Mouse (Mus musculus) intestine, embryonic 15.5 days (tissue): ENCODE results near the gene Hk1. TPM values are rescaled to one million over a fixed set of nuclear protein-coding genes. Genes with fewer than 3 reads are reported as not detected.

ENCODE experiments used
- ATAC-seq: fragments of 200-750 bp; cut with Nextera tagmentation; 2 replicates; pipeline ENCODE4 v1.8.0; 2017; ENCODE audit warnings: moderate TSS enrichment, moderate library complexity
- H3K27ac ChIP-seq: fragments of 300-500 bp; sonication (generic); 2 replicates; pipeline ENCODE4 v1.5.1; 2015; ENCODE audit warnings: mild to moderate bottlenecking, inconsistent platforms
- H3K27me3 ChIP-seq: fragments of 300-500 bp; sonication (generic); replicated peaks from 2 replicates; pipeline ENCODE4 v1.6.1; 2015; ENCODE audit warnings: inconsistent platforms
- H3K36me3 ChIP-seq: fragments of 300-500 bp; sonication (generic); 2 replicates; pipeline ENCODE4 v1.6.1; 2015; ENCODE audit warnings: inconsistent platforms
- H3K4me1 ChIP-seq: fragments of 300-500 bp; sonication (generic); replicated peaks from 2 replicates; pipeline ENCODE4 v1.6.1; 2015; ENCODE audit warnings: inconsistent platforms
- H3K4me2 ChIP-seq: fragments of 300-500 bp; sonication (generic); replicated peaks from 2 replicates; pipeline ENCODE4 v1.6.1; 2015; ENCODE audit warnings: mild to moderate bottlenecking, inconsistent platforms
- H3K4me3 ChIP-seq: fragments of 300-500 bp; sonication (generic); replicated peaks from 2 replicates; pipeline ENCODE4 v1.5.1; 2015; ENCODE audit warnings: inconsistent platforms
- H3K9ac ChIP-seq: fragments of 300-500 bp; sonication (generic); 2 replicates; pipeline ENCODE4 v1.6.1; 2015; ENCODE audit warnings: inconsistent platforms
- H3K9me3 ChIP-seq: fragments of 300-500 bp; sonication (generic); 2 replicates; pipeline ENCODE4 v1.6.1; 2016; ENCODE audit warnings: inconsistent platforms
- WGBS: fragments of 180-500 bp; shearing (Covaris S2); methylation state at CpG from one replicate; pipeline ENCODE4 v1.1.7; 2015; 5-methylcytosine and 5-hydroxymethylcytosine counted together
- polyA plus RNA-seq: library from polyadenylated mRNA; unstranded; fragments of >200 nt; fragmentation: Nextera tagmentation; extraction: Ambion mirVana; gene quantifications from 2 replicates; pipeline ENCODE4 v1.2.1, GENCODE M21; 2015

Gene Hk1
- polyA plus RNA-seq, 1 experiment from 2014 or later, result 27.1 TPM

DNA sequence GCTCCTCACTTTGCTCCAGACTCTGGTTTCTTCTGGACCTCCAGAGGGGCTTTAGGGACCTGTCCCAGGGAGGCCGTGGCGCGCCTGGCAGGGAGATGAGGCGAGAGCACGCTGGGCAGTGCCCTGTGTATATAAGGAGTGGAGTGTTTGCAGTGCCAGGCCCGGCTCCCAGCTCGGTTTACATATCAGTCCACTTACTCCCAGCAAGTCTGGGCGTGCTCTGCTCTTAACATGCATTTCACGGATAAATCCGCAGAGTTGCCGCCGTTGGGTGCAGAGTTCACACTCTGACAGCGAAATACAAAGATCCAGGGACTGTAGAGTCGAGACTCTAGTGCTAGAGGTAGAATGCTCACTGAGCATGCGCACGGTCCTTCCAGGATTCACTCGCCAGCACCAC, 156.9 kb downstream of the Hk1 start:
- no peak overlapping the region for H3K9ac ChIP-seq
- peak overlapping the region; percentile 38 for H3K4me2 ChIP-seq
- peak; percentile 21 for ATAC-seq
- no peak overlapping the region for H3K4me3 ChIP-seq
- peaks cover 35% of the 10 kb centered on the region for H3K4me1 ChIP-seq
- no peaks in the 10 kb centered on the region for H3K9me3 ChIP-seq
- WGBS, result 51% methylated on average over 17 of the region's 17 CpGs
- no peaks in the 10 kb centered on the region for H3K27me3 ChIP-seq
- H3K36me3 ChIP-seq, result no peaks in the 10 kb centered on the region
- peak overlapping the region; percentile 86 for H3K27ac ChIP-seq

DNA sequence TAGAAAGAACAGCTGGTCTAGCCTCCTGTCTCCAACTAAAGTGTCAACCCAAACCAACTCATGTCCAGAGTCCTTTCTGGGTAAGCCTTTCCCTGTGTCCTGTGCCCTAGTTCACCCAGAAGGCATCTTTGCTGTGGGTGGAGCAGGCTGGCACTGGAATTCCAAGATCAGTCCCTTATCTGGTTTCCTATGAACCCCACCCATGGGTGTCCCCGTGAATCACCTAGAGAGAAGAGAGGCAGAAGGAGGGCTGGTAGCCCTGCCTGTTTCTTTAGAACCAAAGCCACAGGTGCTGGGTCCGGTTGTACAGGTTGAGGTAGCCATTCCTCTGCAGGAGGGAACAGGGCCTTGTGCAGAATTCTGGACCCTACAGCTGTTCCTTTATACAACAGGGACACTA, 158.1 kb downstream of the Hk1 start:
- H3K27me3 ChIP-seq, result no peaks in the 10 kb centered on the region
- peak overlapping the region; percentile 86 for H3K27ac ChIP-seq
- H3K4me2 ChIP-seq, result peak overlapping the region; percentile 44
- 53% methylated on average over 2 of the region's 2 CpGs for WGBS
- ATAC-seq, result peak; percentile 57
- no peaks in the 10 kb centered on the region for H3K9me3 ChIP-seq
- H3K9ac ChIP-seq, result no peak overlapping the region
- H3K4me3 ChIP-seq, result no peak overlapping the region
- H3K36me3 ChIP-seq, result no peaks in the 10 kb centered on the region
- peaks cover 41% of the 10 kb centered on the region for H3K4me1 ChIP-seq

DNA sequence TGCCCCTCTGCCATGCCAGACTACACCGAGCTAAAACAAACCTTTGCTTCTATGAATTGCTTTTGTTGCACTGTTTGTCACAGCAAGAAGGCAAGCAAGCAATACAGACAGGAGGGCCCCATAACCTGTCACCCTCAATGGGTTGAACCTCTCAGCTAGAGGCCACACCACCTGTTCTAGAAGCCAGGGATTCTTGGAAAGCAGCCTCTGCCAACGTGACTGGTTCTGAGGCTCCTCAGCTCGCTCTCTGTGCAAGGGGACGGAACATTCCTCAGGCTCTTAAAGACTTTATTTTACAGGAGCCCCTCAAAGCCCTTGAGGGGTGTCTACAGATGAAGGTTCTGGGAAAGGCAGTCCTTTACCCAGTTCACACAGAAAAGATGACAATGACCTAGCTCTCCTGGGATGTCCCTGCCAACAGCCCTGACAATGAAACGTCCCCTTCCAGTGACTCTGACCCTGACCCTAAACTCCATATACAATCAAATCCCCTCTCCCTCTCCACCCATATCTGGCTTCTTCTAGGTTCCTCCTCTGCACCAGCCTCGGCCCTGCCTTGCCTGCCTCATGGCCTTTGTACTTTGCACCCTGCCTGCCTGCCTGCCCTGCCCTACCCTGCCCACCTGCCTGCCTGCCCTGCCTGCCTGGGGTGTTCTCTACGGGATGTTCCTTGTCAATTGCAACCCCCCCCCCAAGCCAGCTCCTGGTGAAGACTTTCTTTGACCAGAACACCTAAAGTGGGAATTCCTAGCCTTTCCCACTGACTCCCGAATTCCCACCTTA, 158.8 kb downstream of the Hk1 start:
- Histone ChIP-seq H3K27me3 (no peaks in the 10 kb centered on the region), H3K4me1 (peaks cover 43% of the 10 kb centered on the region), H3K9ac (no peak overlapping the region), H3K27ac (peak overlapping the region; percentile 86), H3K9me3 (no peaks in the 10 kb centered on the region), H3K4me3 (no peak overlapping the region), H3K36me3 (no peaks in the 10 kb centered on the region), H3K4me2 (peak overlapping the region; percentile 44)
- 58% methylated on average over 8 of the region's 8 CpGs for WGBS
- peak; percentile 87 for ATAC-seq

Other genes with a start within 250 kb of the Hk1 start
- 11.4 and 11.8 TPM in 2 replicates for gene Neurog3, start 246.8 kb downstream of the Hk1 start, polyA plus RNA-seq
- 34.0 and 34.6 TPM in 2 replicates for gene Fam241b, start 236.0 kb downstream of the Hk1 start, polyA plus RNA-seq
- gene Tspan15, start 148.7 kb downstream of the Hk1 start, polyA plus RNA-seq, result 57.0 and 66.9 TPM in 2 replicates
- gene Tacr2, start 127.5 kb downstream of the Hk1 start, polyA plus RNA-seq, result 0.44 and 0.72 TPM in 2 replicates
- 28.5 and 35.1 TPM in 2 replicates for gene Hkdc1, start 42.6 kb upstream of the Hk1 start, polyA plus RNA-seq
- gene 4930507D05Rik, start 69.6 kb upstream of the Hk1 start, polyA plus RNA-seq, result 0.57 and 0.77 TPM in 2 replicates
- gene Supv3l1, start 69.8 kb upstream of the Hk1 start, polyA plus RNA-seq, result 31.2 and 33.3 TPM in 2 replicates
- gene Vps26a, start 106.9 kb upstream of the Hk1 start, polyA plus RNA-seq, result 107 and 119 TPM in 2 replicates
- gene Srgn, start 147.5 kb upstream of the Hk1 start, polyA plus RNA-seq, result 11.6 and 15.4 TPM in 2 replicates
- gene Kif1bp, start 198.5 kb upstream of the Hk1 start, polyA plus RNA-seq, result 29.7 and 30.2 TPM in 2 replicates
- gene Ddx21, start 222.4 kb upstream of the Hk1 start, polyA plus RNA-seq, result 21.6 and 22.1 TPM in 2 replicates